Mouse (Mus musculus) mouse trophoblast stem cell (cell line): Measurements from ENCODE around the gene Olfr891.
"Not testable (repeated sequence)": the region's sequence is repeated elsewhere in the genome, so short reads cannot be mapped to it uniquely, and the experiment has no call there.

Experiments used
- in situ Hi-C, 2 experiments: fragments of 300-500 bp; cut with MseI, MboI; formaldehyde crosslinking; loops; 2 replicates in 1 of 2; 3 replicates in 1 of 2; pipeline ENCODE4 v1.15.1; 2025

Olfr891 gene

DNA sequence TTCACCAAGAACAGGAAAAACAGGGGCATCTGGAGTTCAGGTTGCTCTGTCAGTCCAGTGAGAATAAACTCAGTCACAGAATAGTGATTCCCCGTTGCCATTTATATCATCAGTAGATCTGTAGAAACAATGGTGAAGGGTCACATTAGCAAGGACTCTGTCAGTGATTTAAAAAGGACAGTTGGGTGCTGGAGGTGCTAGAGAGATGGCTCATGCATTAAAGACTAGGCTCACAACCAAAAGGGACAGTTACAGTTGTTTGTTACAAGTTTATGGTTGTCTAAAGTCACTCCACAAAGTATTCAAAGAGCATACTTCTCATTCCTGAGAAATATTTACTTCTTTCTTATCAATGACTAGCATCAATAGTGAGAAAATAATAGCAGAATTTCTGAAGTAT is at the start of gene Olfr891:
Olfr891 (minus strand) TSS at position 101 of the 400 bp plus-strand sequence.
- in situ Hi-C loops: no loop called here

DNA sequence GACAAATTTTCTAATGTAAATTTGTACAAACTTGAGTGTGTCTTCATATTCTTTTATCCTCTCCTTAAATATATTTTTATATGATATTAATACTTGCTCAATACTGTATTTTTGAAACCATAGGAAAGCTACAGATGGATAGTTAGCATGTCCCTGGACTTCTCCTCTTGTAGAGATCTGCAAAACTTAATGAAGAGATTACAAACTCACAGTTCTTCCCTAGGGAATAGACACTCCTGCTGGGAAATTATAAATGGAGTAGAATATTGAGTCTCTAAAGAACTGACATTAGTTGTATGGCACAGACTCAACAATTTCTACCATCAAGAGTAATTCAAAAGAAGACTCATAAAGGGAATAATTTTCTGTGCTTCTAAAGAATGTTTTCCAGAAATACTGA is 37.1 kb upstream of the Olfr891 start, which contains the start of gene Olfr894:
Olfr894 (plus strand) TSS at position 301 of the 400 bp plus-strand sequence.
- in situ Hi-C loops: no loop called here

DNA sequence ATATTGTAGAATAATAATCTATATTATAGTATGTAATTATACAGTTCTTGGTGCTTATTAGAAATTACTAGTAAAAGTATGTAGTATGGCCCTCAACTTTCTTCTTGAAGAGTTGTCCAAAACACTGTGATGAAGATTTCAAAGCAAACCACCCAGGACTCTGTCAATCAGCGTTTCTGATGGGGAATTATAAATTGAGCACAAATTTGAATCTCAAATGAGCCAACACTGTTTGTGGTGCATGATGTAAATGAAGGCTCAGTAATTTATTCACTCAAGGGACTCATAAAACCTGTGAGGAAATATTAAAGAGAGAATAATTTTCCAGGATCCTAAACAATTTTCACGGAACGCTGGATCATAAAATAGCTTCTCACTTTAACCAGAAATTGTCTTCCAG is 27.4 kb upstream of the Olfr891 start, which contains the start of gene Olfr893:
Olfr893 (plus strand) TSS at position 301 of the 400 bp plus-strand sequence.
- in situ Hi-C loops: no loop called here

DNA sequence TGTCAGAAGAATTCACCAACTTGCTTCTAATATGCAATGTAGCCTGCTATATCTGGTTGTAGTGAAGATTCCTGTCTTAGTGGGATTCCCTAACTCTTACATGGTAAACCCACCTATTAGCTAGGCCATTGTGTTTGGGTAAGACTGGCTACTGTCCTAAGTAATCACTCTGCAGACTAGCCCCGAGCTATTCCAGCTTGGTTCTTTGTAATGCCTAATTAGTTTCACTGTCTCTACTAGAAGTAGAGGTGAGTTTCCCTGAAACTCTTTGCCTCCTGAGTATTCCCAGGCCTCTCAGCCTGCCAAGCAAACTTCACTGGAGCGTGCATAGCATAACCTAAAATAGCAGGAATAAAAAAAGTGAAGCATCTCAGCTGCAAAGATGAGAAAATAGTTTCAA is 12.3 kb downstream of the Olfr891 start:
- in situ Hi-C loops: not testable (repeated sequence)

DNA sequence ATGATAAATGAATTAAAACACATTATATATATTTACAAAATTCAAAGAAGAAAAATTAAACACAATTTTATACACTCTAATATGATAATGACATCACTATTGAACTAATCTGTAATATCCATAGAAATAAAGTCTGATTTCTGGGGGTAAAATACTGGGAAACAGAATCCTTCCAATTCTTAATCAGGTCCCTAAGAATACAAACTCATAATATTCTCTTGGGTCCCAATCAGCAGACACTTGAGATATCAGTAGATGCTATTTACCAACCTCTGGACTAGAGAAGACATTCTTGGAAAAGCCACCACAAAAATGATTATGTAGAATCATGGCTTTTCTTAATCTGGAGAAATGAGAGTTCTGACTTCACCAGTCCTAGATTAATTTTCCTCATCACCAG is 38.4 kb downstream of the Olfr891 start, which contains the start of gene Olfr890:
Olfr890 (plus strand) TSS at position 301 of the 400 bp plus-strand sequence.
- in situ Hi-C loops: no loop called here
